Comparison of ENCODE assay signal across 9 mouse cellular contexts in the genomic region with DNA sequence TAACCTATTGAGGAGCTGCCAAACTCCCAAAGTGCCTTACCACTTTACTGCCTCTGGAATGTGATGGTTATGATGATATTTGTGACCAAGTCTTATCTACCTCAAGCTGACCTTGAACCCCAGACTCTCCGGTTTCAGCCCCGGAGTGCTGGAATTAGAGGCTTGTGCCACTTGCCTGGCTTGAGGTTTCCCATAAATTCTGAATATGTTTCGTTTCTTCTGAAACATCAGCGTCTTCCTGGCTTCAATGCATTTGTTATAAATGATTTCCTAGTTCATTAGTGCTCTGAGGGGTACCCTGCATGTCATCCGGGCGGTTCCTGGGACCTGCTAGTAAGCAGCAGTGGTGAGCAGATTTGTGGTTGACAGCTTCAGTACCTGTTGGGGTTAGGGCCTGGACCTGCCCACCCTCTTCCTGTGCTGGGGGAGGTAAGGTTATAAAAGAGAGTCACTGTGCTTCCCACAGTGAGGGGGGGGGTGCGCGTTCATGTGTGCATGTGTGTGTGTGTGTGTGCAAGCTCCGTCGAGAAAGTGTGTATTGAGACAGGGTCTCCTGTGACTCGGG. TPM values are rescaled to one million over a fixed set of nuclear protein-coding genes. Genes with fewer than 3 reads are reported as not detected.
DNase-seq lines count a peak whose midpoint lies in the region; ATAC-seq and TF ChIP-seq lines count a peak whose summit lies in the region.
"Had no signal": no experiment of that assay in that cellular context is flagged by ENCODE, and none has a peak within 500 bp of the region (broad histone marks: within the 10 kb centered on the region; RNA-seq: fewer than 3 reads in every experiment).

No protein-coding gene starts in this region.

- peaks cover 8% of the 10 kb centered on the region; the same call in 1 of the 2 replicates for H3K27me3 ChIP-seq in hindbrain, embryonic 10.5 days (ENCODE audit: insufficient read depth, poor library complexity, severe bottlenecking)
- 0 out of 2 replicates have a peak, but pooled peaks cover 2% of the 10 kb centered on the region for H3K27me3 ChIP-seq in hindbrain, embryonic 11.5 days (ENCODE audit: control insufficient read depth, insufficient read depth, low read length)
- H3K27me3 ChIP-seq in forebrain, embryonic 15.5 days, result no peaks in the 10 kb centered on the region
- H3K27me3 ChIP-seq in liver, embryonic 16.5 days (ENCODE audit: control insufficient read depth, insufficient read depth, low read depth, low read length), result no peaks in the 10 kb centered on the region
- H3K27me3 ChIP-seq in cerebellum, adult 2 months (ENCODE audit: control insufficient read depth, insufficient read depth, low read length), result no peaks in the 10 kb centered on the region

- no peak overlapping the region for H3K4me2 ChIP-seq in hindbrain, embryonic 11.5 days (replicated peaks; ENCODE audit: low read depth, low read length)
- 0 out of 2 replicates have a peak overlapping the region, but pooled peaks have one; percentile 89 for H3K4me2 ChIP-seq in forebrain, embryonic 15.5 days (replicated peaks)
- peak overlapping the region; percentile 91 for H3K4me2 ChIP-seq in liver, embryonic 16.5 days (ENCODE audit: low read depth, low read length)

- WGBS in hindbrain, embryonic 10.5 days, result 93% methylated on average over 11 of the region's 11 CpGs
- WGBS in hindbrain, embryonic 11.5 days, result 93% methylated on average over 11 of the region's 11 CpGs
- WGBS in forebrain, embryonic 15.5 days, result 90% methylated on average over 11 of the region's 11 CpGs
- 43% methylated on average over 11 of the region's 11 CpGs for WGBS in liver, embryonic 16.5 days (ENCODE audit: insufficient replicate concordance)
- WGBS in cerebellum, adult 2 months, result 91% methylated on average over 11 of the region's 11 CpGs

- H3K9me3 ChIP-seq in hindbrain, embryonic 10.5 days, result no peaks in the 10 kb centered on the region
- no peaks in the 10 kb centered on the region for H3K9me3 ChIP-seq in hindbrain, embryonic 11.5 days (ENCODE audit: control insufficient read depth, low read length)
- no peaks in the 10 kb centered on the region for H3K9me3 ChIP-seq in forebrain, embryonic 15.5 days
- H3K9me3 ChIP-seq in liver, embryonic 16.5 days (replicated peaks; ENCODE audit: control insufficient read depth, low read length), result no peaks in the 10 kb centered on the region

- H3K4me1 ChIP-seq in hindbrain, embryonic 10.5 days (replicated peaks), result peaks cover 90% of the 10 kb centered on the region
- no peaks in the 10 kb centered on the region; the same call in 1 of the 2 replicates for H3K4me1 ChIP-seq in hindbrain, embryonic 11.5 days (replicated peaks; ENCODE audit: control insufficient read depth, insufficient read depth, low read length)
- H3K4me1 ChIP-seq in forebrain, embryonic 15.5 days, result peaks cover 25% of the 10 kb centered on the region
- peaks cover 64% of the 10 kb centered on the region for H3K4me1 ChIP-seq in liver, embryonic 16.5 days (ENCODE audit: control insufficient read depth, low read depth, low read length)
- H3K4me1 ChIP-seq in cerebellum, adult 2 months (ENCODE audit: control insufficient read depth, insufficient read depth, low read length), result peaks cover 33% of the 10 kb centered on the region

- no peak overlapping the region for H3K27ac ChIP-seq in hindbrain, embryonic 10.5 days
- no peak overlapping the region for H3K27ac ChIP-seq in hindbrain, embryonic 11.5 days (ENCODE audit: low read depth, low read length)
- no peak overlapping the region for H3K27ac ChIP-seq in forebrain, embryonic 15.5 days (replicated peaks)
- H3K27ac ChIP-seq in liver, embryonic 16.5 days (ENCODE audit: low read length), result no peak overlapping the region
- no peak overlapping the region for H3K27ac ChIP-seq in cerebellum, adult 2 months (ENCODE audit: insufficient read depth, low read length)

- peak overlapping the region; percentile 78 for H3K4me3 ChIP-seq in hindbrain, embryonic 10.5 days
- no peak overlapping the region for H3K4me3 ChIP-seq in hindbrain, embryonic 11.5 days (ENCODE audit: low read depth, low read length)
- H3K4me3 ChIP-seq in forebrain, embryonic 15.5 days, result no peak overlapping the region
- H3K4me3 ChIP-seq in liver, embryonic 16.5 days (ENCODE audit: low read depth, low read length), result peak overlapping the region; percentile 80
- no peak overlapping the region for H3K4me3 ChIP-seq in cerebellum, adult 2 months (replicated peaks; ENCODE audit: insufficient read depth, low read depth, low read length)

- no peak for TF ChIP-seq POLR2A in cerebellum, adult 2 months (IDR thresholded peaks at IDR 0.05; ENCODE audit: borderline replicate concordance, insufficient read depth, low read length)

- no peak for DNase-seq in hindbrain, embryonic 10.5 days (ENCODE audit: low spot score)
- no peak for DNase-seq in hindbrain, embryonic 11.5 days (ENCODE audit: low spot score)
- DNase-seq in T-cell, adult 2 months (ENCODE audit: low spot score), result peak; percentile 59
- no peak for DNase-seq in layer of hippocampus, adult 18-20 months (ENCODE audit: low spot score in 2 of 2)
- DNase-seq in Muller cell, postnatal 12 days (ENCODE audit: inconsistent ontology term), result no peak
- DNase-seq in cerebellum, adult 2 months, result no peak
- DNase-seq: gastrocnemius, postnatal 14 days had no signal

- no peak for ATAC-seq in hindbrain, embryonic 11.5 days (ENCODE audit: low FRiP score)
- ATAC-seq in forebrain, embryonic 15.5 days (replicated peaks), result no peak
- no peak for ATAC-seq in liver, embryonic 16.5 days (ENCODE audit: low read depth)

- TF ChIP-seq CTCF in cerebellum, adult 2 months (IDR thresholded peaks at IDR 0.05; ENCODE audit: borderline replicate concordance, insufficient read depth, low read depth, low read length), result no peak

- no peak overlapping the region for H3K9ac ChIP-seq in hindbrain, embryonic 11.5 days (ENCODE audit: low read depth, low read length)
- H3K9ac ChIP-seq in forebrain, embryonic 15.5 days (replicated peaks), result no peak overlapping the region
- H3K9ac ChIP-seq in liver, embryonic 16.5 days (ENCODE audit: low read depth, low read length), result peak overlapping the region; percentile 82

- H3K36me3 ChIP-seq in hindbrain, embryonic 10.5 days, result no peaks in the 10 kb centered on the region
- H3K36me3 ChIP-seq in hindbrain, embryonic 11.5 days (ENCODE audit: control insufficient read depth, insufficient read depth, low read length), result no peaks in the 10 kb centered on the region
- no peaks in the 10 kb centered on the region for H3K36me3 ChIP-seq in forebrain, embryonic 15.5 days
- H3K36me3 ChIP-seq in liver, embryonic 16.5 days (ENCODE audit: control insufficient read depth, insufficient read depth), result no peaks in the 10 kb centered on the region

RNA-seq across cellular contexts. Expression of a gene that starts 1.5 kb away (rescaled TPM):
- 37.2 and 40.9 TPM in 2 replicates for polyA plus RNA-seq in hindbrain, embryonic 10.5 days (2016; fragmentation: Nextera tagmentation; extraction: Ambion mirVana)
- polyA plus RNA-seq in hindbrain, embryonic 11.5 days (2014; fragmentation: Nextera tagmentation; extraction: Ambion mirVana), result 27.0 and 32.3 TPM in 2 replicates
- 28.8 and 29.5 TPM in 2 replicates for polyA plus RNA-seq in forebrain, embryonic 15.5 days (2015; fragmentation: Nextera tagmentation; extraction: Ambion mirVana)
- 38.5 and 38.8 TPM in 2 replicates for polyA plus RNA-seq in liver, embryonic 16.5 days (2015; fragmentation: Nextera tagmentation; extraction: Ambion mirVana)
- total RNA-seq in layer of hippocampus, adult 18-20 months (2021), result 10 to 100 TPM; 37.0 to 40.5 TPM
- polyA plus RNA-seq in cerebellum, adult 2 months (2012; rRNA removed), result 30.3 and 35.2 TPM in 2 replicates

RNA-seq across cellular contexts. Expression of a gene that starts 22.4 kb away (rescaled TPM):
- 0.19 and 0.42 TPM in 2 replicates for polyA plus RNA-seq in hindbrain, embryonic 10.5 days (2016; fragmentation: Nextera tagmentation; extraction: Ambion mirVana)
- polyA plus RNA-seq in hindbrain, embryonic 11.5 days (2014; fragmentation: Nextera tagmentation; extraction: Ambion mirVana), result 0.59 and 0.88 TPM in 2 replicates
- polyA plus RNA-seq in forebrain, embryonic 15.5 days (2015; fragmentation: Nextera tagmentation; extraction: Ambion mirVana), result 5.4 and 5.5 TPM in 2 replicates
- 0.28 and 0.32 TPM in 2 replicates for polyA plus RNA-seq in liver, embryonic 16.5 days (2015; fragmentation: Nextera tagmentation; extraction: Ambion mirVana)
- total RNA-seq in layer of hippocampus, adult 18-20 months (2021), result 1 to 10 TPM; 8.5 to 9.2 TPM
- 1.3 and 1.9 TPM in 2 replicates for polyA plus RNA-seq in cerebellum, adult 2 months (2012; rRNA removed)

RNA-seq across cellular contexts. Expression of a gene that starts 25.7 kb away (rescaled TPM):
- polyA plus RNA-seq in hindbrain, embryonic 10.5 days (2016; fragmentation: Nextera tagmentation; extraction: Ambion mirVana), result 0.35 and 1.4 TPM in 2 replicates
- 1.4 and 1.9 TPM in 2 replicates for polyA plus RNA-seq in hindbrain, embryonic 11.5 days (2014; fragmentation: Nextera tagmentation; extraction: Ambion mirVana)
- 1.6 and 1.8 TPM in 2 replicates for polyA plus RNA-seq in forebrain, embryonic 15.5 days (2015; fragmentation: Nextera tagmentation; extraction: Ambion mirVana)
- polyA plus RNA-seq in liver, embryonic 16.5 days (2015; fragmentation: Nextera tagmentation; extraction: Ambion mirVana), result 0.49 and 0.67 TPM in 2 replicates
- total RNA-seq in layer of hippocampus, adult 18-20 months (2021), result 1 to 10 TPM in 1 of 2 experiments, not detected in 1; 1.0 TPM
- polyA plus RNA-seq in cerebellum, adult 2 months (2012; rRNA removed), result 0.51 and 0.52 TPM in 2 replicates

RNA-seq across cellular contexts. Expression of a gene that starts 48.2 kb away (rescaled TPM):
- 39.9 and 43.7 TPM in 2 replicates for polyA plus RNA-seq in hindbrain, embryonic 10.5 days (2016; fragmentation: Nextera tagmentation; extraction: Ambion mirVana)
- 17.6 and 22.8 TPM in 2 replicates for polyA plus RNA-seq in hindbrain, embryonic 11.5 days (2014; fragmentation: Nextera tagmentation; extraction: Ambion mirVana)
- polyA plus RNA-seq in forebrain, embryonic 15.5 days (2015; fragmentation: Nextera tagmentation; extraction: Ambion mirVana), result 33.9 and 34.4 TPM in 2 replicates
- 11.8 and 12.6 TPM in 2 replicates for polyA plus RNA-seq in liver, embryonic 16.5 days (2015; fragmentation: Nextera tagmentation; extraction: Ambion mirVana)
- total RNA-seq in layer of hippocampus, adult 18-20 months (2021), result 10 to 100 TPM; 38.8 to 42.0 TPM
- 48.2 and 50.8 TPM in 2 replicates for polyA plus RNA-seq in cerebellum, adult 2 months (2012; rRNA removed)

Comparison
In these comparisons a context has a peak if more than half of its experiments do, and no peak if none do; other contexts are left out.
1. H3K4me3 ChIP-seq: peak in hindbrain, embryonic 10.5 days (single experiment) and liver, embryonic 16.5 days (single experiment); none in hindbrain, embryonic 11.5 days (single experiment), forebrain, embryonic 15.5 days (single experiment) and cerebellum, adult 2 months (single experiment).